Mouse (Mus musculus): ENCODE data around the gene Zfp369.
"Not testable (repeated sequence)": the region's sequence is repeated elsewhere in the genome, so short reads cannot be mapped to it uniquely, and the experiment has no call there.

Zfp369 gene

DNA sequence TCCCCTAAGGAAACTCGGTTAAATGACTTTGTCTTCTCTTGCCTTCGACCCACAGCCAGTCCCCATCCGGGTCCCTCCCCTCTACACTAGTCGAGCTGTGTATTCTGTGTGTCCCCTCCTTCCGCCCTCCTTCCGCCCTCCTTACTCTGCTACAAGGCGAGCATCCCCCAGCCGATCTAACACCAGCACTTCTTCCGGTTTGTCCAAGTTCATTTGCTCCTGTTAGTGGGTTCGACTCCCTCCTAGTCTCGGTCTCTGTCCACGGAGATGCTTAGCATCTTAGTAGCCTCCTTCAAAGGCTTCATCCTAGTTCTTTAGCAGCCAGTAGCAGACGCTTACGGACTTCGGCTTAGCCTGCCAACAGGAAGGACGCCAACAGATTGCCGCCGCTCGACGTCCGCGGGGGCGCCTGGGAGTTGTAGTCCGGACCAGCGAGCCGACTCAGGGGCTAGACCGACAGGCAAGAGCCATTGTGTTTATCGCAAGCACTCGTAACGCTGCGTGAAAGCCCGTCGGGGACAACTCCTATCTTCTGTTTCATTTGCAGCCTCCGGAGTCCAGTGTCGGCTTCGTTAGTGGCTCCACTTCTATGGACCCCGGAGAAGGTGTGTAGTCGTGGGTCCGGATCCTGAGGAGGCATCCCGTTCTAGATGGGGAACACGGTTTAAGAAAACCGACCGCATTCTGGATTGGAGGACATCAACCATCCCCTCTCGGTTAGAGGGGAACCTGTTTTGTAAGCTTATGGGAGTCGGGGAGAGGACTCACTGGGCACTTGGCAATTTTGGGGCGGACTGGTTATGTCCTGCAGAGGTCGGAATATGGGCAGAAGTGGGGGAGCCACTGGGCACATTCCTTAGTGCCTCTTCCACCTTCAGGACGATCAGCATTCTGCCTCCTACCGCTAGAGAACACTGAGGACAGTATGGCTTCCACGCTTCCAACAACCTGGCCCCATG lies at the start of gene Zfp369:
Gene Zfp369 (plus strand): TSS at position 432 of the 959 bp plus-strand sequence.
- DNase-seq (ENCODE audit: low spot score), result peak; percentile 95

DNA sequence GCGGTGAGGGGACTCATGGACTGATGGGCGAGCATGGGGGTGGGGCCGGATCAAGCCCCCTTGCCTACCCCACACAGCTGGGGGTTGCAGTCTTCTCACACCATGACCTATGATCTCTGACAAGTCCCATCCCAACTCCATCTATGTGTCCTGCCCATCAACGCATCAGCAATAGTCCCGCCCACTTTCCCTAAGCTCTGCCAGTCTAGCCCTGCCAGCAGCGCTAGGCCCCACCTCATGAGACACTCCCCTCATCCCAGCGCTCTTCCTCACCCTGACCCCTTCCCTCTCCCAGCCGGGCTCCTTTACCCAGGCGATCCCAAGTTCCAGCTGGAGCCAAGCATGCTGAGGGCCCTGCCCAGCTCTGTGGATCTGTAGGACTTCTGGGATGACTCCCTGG lies 41.4 kb upstream of the Zfp369 start:
- no peak for DNase-seq (ENCODE audit: low spot score)

GRCm38 (mm10) chr13:65240509-65241098 lies 38.0 kb upstream of the Zfp369 start:
- DNase-seq (ENCODE audit: low spot score), result peak; percentile 97

GRCm38 (mm10) chr13:65241099-65241626 lies 37.5 kb upstream of the Zfp369 start:
- peak; percentile 92 for DNase-seq (ENCODE audit: low spot score)

GRCm38 (mm10) chr13:65241627-65242318 lies 36.8 kb upstream of the Zfp369 start:
- no peak for DNase-seq (ENCODE audit: low spot score)

GRCm38 (mm10) chr13:65242319-65242787 lies 36.3 kb upstream of the Zfp369 start:
- no peak for DNase-seq (ENCODE audit: low spot score)

- no peak for DNase-seq (ENCODE audit: low spot score)
Measured at GRCm38 (mm10) chr13:65243273-65243672, 35.3 kb upstream of the Zfp369 start.

DNA sequence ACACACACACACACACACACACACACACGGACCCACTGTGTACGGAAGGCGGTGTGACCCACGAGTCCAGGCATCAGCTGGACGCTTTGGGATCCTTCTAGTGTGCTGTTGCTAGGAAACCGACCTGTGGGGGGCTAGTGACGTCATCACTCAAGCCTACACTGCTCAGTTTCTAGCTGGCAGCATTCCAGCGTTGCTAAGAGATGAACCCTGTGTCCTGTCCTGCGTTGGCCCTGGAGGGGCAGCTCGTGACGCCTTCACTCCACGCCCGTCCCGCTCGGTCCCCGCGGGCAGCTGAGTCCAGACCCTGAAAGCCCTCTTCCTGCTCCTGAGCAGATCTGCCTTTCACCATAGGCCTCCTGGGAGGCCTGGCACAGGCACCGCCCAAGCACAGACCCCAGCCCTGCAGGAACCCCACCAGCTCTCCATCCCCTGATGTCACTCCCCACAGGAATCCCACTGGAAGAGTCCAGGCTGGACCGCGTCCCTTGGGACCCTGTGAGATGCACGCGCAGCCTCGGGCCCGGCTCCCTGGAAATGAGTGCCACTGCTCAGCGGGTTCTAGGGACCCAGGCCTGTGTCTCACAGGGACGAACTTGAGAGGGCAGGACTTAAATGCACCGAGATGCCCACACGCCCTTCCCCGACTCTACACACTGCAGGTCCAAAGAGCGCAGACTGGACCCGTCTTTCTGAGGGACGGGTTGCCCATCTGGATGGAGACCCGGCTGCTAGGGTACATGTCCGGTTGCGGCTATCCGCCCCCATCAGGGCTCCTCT lies 20.2 kb upstream of the Zfp369 start:
- peak; percentile 8 for DNase-seq (ENCODE audit: low spot score)

DNA sequence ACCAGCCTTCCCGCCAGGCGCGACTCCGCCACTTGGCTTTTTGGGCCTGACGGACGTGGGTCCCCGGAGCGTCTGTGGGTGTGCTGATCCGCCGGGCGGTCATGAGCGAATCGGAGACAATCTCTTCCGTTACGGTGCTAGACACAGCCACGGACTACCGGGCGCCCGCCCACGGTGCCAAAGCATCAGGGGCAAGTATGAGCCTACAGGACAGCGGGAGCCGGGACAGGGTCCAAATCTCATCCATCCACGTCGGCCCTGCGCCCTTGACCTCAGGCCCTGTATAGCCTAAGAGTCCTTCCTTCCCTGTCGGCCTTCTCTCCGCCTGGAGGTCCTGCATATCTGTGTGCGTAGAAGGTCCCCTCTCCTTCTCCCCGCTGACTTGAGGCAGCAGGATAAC lies 19.4 kb upstream of the Zfp369 start, which contains the start of gene Gm10775:
Gene Gm10775 (plus strand): TSS at position 301 of the 400 bp plus-strand sequence.
- DNase-seq (ENCODE audit: low spot score), result no peak

GRCm38 (mm10) chr13:65262086-65262485 lies 16.5 kb upstream of the Zfp369 start:
- DNase-seq (ENCODE audit: low spot score), result no peak

GRCm38 (mm10) chr13:65277994-65278382 lies 626 bp upstream of the Zfp369 start:
- DNase-seq (ENCODE audit: low spot score), result no peak

DNA sequence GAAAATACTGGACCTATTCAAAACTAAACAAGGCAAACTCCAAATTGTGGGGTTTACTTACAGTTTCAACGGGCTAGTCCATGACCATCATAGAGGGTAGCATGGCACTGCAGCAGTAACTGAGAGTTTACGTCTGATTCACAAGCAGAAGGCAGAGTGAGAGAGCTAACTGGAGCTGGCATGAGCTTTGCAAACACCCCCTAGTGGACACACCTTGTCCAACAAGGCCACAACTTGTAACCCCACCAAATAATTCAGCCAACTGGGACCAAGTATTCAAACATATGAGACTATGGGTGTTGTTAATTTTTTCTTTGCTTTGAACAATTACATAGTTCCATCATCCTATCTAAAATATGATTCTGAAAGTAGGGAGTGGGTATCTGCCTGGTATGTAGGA lies 8.2 kb downstream of the Zfp369 start:
- DNase-seq (ENCODE audit: low spot score), result no peak

DNA sequence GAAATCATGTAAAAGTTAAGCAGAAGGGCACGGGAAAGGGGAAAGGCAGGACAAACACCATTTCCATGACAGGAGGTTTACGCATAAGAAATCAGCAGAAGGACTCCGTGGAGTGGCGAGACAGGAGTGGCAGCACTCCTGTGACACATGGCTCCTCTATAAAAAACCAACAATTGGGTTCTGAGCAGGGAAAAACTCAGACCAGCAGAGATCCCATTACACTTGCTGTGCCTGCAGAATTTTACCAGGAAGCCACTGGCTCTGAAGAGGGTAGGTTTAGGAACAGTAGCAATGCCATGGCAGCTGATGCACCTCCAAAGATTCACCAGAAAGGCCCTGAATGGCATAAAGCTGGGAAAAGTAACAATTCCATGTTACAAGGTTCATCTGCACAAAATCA lies 17.7 kb downstream of the Zfp369 start:
- no peak for DNase-seq (ENCODE audit: low spot score)

DNA sequence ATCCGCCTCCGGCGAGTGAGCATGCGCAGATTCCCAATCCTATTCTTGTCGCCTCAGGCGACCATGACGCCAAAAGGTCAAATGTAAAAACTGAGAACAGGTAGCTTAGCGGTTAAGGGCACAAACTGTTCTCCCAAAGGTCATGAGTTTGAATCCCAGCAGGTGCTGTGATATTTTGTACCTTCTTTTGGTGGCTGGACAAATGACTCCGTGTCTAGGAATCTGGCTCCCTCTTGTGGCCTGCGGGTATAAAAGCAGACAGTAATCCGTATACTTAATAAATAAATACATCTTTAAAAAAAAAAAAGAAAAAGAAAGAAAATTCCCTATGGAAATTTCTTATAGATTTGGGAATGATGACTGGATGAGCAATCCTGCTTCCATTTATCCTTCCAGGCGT lies 32.2 kb downstream of the Zfp369 start:
- peak; percentile 17 for DNase-seq (ENCODE audit: low spot score)

DNA sequence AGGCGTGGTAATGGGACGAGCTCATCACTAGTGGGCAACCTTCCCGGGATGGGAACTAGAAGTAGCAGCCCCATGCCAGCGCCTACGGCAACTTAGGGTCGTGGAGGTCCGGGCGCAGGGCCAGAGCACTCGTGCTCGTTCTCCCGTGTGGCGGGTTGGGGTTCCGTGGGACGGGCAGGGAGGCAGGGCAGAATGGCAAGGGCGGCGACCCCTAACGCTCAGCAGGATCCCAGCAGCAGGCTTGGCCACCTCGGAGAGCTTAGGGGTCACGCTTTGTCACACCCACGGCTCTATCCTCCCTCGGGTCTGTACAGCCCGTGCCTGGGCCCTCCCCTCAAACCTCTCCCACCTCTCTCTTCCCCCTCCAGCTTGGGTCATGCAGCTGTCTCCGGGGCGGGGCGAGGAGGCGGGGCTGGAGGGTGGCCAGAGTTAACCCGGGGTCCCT lies 32.7 kb downstream of the Zfp369 start:
- no peak for DNase-seq (ENCODE audit: low spot score)

GRCm38 (mm10) chr13:65311826-65312225 lies 33.2 kb downstream of the Zfp369 start:
- no peak for DNase-seq (ENCODE audit: low spot score)

GRCm38 (mm10) chr13:65348501-65348900 lies 69.9 kb downstream of the Zfp369 start:
- not testable (repeated sequence) for DNase-seq (ENCODE audit: low spot score)

DNA sequence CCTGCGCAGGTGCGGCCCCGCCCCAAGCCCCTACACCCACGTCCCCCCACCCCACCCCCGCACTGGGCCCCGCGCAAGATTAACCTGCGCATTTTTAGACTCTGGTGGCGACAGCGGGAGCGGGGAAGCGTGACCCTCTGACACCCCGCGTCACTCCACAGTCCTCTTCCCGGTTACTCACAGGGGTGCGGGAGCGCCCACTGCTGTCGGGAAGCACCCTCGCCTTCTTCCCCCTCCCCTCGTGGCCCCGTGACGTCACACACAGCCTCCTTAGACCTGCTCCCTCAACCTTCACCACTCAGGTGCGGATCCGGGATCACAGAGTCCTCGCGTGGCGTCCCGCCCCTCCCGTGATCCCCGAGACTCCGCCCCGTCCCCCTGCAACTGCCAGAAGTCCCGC lies 73.2 kb downstream of the Zfp369 start:
- DNase-seq (ENCODE audit: low spot score), result not testable (repeated sequence)

Data from lung, postnatal 25 days (tissue).